Mouse (Mus musculus) liver (tissue): Measurements from ENCODE around the gene Mbd6.
A peak's percentile ranks its signal among the peaks of the same experiment; 100 is the strongest.

Experiments used
- DNase-seq: peaks from one replicate; pipeline ENCODE4 v3.0.0-alpha.2; 2020; ENCODE audit warnings: mixed read lengths

Gene Mbd6

DNA sequence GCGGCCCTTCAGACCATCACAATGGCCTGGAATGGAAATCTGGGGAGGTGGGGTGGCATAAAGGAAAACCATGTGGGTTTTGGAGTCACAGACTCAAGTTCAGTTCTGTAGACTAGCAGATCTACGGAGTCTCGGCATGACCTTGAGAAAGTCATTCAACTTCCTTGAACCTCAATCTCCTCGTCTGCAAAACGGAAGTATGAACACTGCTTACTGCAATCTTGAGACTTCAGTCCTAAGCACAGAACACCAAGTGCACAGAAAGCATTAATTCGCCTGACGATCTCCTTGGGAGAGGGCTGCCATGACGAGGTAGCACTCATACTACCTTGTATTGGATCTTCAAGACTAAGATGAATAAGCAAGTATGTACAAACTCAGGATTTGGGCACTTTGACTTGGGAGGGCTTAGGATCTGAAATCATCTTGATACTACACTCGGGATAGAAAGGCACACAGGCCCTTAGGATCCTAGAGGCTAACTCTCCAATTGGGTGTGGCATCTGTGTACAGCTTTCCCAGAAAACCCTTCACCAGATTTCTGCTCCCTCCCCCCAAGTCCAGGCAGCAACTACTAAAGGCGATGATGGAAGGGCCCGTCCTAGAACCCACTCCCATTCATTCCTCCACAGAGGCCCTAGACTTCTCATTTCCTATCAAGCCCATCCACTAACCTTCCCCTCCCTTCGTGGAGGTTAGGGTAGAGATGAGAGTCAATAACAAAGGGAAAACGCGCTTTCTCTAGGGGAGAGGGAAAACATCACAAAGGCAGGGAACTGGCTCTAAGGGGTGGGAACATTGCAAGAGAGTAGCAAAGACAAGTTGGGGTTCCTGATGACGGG is 26.9 kb downstream of the Mbd6 start:
- DNase-seq: no peak

DNA sequence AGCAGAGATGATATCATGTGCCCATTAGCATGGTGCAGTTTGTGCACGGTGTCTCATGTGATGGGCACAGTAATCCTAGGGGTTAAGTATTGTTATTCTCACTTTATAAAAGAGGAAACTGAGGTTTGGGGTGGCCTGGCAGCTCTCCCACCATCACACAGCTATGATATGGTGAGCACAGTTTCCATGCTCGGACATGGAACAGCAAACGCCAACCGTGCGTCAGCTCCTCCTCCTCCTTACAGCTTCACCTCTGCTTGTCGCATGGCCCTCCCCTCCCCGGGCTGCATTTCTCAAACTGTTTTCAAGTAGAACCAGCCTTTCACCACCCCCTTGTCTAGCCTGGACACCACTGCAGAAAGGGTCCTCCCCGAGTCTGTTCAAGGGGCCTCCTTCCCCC is 30.3 kb downstream of the Mbd6 start:
- DNase-seq: no peak

DNA sequence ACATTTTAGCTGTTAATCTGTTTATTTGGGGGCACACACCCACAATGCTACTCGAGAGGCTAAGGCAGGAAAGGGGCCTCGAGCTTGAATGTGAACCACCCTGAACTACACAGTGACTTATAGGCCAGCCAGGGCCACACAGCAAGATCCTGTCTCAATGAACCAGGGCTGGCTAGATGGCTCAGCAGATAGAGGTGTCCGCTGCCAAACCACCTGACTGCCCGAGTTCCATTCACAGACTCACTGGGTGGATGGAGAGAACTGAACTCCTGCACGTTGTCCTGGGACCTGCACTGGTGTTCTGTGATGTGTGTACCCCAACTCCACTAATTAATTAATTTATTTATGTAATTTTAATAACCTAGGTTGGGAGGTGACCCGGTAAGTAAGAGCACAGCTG is 31.0 kb downstream of the Mbd6 start:
- DNase-seq: no peak

DNA sequence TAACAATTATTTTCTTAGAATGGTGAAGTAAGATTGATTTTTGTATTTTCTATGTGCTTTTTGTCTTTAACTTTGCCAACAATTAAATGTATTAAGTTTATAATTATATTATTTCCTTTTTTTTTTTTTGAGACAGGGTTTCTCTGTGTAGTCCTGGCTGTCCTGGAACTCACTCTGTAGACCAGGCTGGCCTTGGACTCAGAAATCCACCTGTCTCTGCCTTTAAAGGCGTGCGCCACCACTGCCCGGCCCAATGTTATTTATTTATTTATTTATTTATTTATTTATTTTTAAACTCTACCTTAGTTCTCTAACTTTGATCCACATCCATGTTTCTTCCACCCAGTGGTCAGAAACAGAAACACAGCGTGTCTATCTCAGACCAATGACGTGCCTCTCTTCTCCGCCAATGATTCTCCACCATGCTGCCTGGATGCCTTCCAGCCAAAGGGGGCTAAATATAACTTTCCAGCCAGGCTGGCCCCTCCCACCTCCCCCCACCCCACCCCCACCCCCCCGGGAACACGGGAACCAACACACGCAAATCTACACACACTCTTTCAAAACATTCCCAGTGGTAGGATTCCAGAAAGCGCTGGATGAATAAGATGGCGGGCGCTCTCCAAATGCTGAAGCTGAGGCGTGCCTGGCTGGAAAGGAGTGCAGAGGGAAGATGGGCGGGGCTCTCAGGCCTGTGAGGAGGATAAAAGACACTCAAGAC is 33.0 kb downstream of the Mbd6 start:
- DNase-seq: peak; percentile 55

DNA sequence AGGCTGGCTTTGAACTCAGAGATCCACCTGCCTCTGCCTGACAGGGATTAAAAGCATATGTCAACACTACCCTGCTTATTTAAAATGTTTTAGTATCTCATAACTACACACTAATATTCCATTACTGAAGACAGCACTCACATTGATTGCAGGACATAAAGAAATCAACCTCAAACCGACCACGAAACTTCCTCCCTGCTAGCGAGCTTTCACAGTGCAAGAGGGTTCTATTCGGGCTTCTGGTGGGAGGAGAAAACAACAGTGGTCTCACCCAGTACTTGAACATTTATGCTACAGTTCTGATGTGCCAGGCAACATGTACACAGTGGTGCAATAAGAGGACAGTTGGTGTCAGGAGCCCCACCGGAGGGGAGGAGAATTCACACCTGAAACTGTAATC is 38.0 kb downstream of the Mbd6 start:
- no peak for DNase-seq

DNA sequence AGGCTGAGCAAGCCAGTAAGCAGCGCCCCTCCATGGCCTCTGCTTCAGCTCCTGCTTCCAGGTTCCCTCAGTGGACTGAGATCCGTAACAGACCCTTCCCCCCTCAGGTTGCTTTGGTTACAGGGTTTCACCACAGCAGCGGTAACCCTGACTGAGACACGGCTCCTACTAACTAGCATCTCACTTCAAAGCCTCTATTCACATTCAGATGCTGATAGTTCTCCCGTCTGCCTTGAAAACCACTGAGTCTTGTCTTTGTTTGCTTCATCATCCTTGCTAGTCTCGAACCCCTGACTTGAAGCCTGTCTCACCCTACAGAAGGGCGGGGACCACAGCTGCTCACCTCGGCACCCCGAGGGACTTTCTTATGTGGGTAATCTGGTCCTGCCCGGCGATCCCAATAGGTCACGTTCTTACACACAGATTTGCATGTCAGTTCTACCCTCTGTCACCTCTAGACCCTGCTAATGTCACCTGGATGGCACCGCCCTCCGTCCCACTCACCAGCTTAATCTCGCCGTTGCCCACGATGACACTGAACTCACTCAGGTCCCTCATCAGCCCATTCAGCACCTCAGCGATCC is 50.5 kb downstream of the Mbd6 start:
- DNase-seq: no peak

DNA sequence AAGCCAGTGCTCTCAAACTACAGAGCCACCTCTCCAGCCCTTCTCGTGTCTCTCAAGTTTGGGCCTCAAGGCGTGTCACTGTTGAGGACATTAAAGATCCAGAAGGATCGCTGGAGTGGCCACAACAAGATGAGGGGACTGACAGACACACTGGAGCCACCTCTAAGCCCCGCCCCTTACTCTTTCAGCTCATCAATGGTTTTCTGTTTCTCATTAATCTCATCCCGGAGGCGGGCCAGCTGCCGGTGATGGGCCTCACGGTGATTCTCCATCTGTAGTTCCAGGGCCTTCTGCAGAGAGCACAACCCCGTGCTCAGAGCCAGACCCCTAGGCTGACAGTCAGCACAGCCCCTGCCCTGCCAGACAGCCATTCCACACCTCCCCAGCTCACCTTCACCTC is 52.3 kb downstream of the Mbd6 start:
- DNase-seq: no peak

DNA sequence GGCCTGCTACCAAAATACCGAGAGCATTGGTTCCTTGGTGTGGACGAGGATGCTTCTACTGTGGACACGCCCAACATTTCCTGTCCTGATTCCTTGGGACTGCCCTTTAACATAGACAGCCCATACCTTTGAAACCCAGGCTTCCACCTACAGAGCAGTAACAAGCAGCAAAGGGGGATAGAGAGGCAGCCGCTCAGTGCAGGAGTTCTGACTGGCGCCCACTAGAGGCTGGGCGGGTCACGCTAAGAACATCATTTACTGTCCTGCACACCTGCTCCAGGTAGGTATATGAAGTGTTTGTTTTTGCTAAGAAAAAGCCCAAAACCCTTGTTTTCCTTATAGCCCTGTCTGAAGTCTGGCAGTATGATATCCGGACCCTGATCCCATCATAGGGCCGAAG is 55.7 kb downstream of the Mbd6 start:
- no peak for DNase-seq
